Mouse (Mus musculus) CD4-positive, CD25-positive, alpha-beta regulatory T cell, adult 2 months (primary cell): ENCODE measurements around the gene 4930595D18Rik.

Experiments used
- DNase-seq: peaks from one replicate; pipeline ENCODE4 v3.0.0-alpha.2; 2012; ENCODE audit warnings: low read depth, low spot score

Gene 4930595D18Rik

DNA sequence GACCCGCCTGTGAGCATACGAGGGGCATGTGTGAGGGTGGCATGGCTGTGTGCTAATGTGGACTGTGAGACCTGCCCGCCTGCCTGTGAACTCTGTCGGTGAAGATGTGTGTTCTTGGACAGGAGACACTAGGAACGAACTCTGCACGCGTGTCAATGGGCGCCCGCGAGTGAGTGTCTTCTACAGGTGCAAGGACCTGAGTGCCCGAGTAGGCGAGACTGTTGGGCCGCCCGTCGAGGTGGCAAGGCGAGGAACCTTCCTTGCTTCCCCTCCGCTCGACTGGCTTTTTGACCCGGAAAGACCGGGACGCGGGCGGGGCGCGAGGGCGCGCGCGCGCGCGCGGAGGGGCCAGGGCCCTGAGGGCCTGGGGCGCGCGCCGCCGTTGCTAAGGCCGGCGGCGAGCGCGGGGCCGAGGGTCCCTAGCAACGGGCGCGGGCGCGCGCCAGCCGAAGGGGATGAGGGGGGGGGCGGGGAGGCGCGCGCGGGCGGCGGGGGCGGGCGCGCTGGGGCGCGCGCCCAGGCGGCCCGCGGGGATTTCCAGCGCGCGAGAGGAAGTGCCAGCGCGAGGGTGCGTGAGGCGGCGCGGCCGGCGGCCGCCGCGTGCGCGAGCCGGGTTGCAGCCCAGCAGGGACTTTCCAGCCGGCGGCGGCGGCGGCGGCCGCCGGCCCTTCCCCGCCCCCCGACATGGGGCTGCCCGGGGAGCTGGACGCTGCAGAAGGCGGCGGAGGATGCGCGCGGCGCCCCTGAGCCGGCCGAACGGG lies 18.3 kb downstream of the 4930595D18Rik start, which contains the start of gene Traf3:
Gene Traf3 (plus strand): TSS at position 540 of the 761 bp plus-strand sequence.
- peak; percentile 91 for DNase-seq

DNA sequence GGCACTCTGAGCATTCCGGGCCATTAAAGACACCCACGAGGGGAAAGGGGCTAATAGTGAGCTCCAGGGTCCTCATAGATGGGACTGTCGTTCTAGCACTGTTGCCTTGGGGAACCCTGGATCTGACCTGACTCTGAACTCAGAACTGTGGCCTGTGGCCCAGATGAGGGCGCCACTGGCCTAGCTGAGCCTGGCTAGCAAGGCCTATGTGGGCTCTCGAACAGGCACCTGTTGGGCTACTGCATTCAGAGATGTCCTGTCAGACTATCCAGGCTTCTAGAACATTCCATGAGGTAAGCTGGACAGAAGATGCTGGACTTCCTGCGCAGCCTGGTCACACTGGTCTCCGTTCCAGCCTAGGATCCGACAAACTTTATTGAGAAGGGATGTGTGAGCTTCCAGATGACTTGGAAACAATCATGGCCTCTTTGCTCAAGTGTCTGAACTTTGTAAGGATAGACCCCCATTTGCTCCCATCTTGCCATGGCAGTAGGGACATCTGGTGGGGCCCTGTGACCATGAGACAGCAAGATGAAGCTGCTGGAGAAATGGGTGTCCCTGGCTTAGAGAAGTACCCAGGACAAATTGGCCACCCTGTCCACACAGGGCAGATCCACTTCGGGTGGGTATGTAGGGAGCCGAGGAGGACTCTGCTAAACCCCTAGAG lies 19.0 kb downstream of the 4930595D18Rik start:
- DNase-seq, result peak; percentile 75

DNA sequence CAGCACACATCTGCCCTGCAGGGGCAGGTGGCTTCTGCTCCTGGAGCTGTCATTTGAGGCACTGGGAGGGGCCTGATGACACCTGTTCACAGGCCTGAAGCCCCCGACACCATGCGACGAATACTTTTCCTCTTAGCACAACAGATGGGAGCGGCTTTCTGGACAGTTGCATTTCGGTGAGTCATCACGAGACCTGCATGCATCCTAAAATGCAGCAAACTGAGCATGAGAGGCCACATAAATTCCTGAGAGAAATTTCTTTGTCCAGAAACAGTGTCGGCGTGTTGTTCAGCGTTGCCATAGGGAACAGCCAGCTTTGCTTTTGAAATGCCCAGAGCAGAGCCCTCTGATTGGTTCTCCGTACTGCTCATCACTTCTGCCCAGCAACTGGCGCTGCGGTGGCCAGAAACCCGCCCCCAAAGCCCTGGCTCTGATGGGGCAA lies 20.0 kb downstream of the 4930595D18Rik start:
- DNase-seq, result peak; percentile 90

DNA sequence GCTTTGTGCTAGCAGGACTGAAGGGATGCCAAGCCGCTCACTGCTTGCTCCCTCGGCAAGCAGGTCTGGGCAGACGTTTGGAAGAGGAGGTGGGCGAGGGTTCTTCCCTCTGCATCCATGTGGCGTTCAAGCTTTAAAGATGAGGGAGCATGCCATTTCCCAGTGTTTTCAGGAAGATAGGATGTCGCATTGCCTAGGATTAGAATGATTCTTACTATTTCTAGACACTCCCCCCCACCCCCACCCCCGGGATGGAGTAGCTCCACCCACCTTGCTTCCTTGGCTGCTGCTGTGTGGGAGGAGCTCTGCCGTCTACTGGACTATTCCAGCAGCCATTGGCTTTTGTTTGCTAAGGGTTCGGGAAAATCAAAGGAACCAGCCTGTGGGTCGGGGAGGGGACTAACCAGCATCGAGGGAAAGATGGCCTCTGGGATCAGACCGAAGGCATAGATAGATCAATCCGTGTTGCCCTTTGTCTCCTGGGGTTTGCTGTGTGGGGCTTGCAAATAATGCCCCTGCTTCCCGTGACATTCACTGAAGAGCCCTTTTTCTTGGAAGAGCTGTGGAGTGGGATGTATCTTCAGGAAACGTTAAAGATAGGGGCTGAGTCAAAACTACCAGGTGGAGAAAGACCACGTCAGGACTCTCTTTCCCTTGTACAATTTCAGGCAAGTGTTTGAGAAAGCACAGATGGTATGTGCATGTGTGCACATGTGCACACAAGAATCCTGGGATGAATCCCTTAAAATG lies 21.8 kb downstream of the 4930595D18Rik start:
- peak; percentile 46 for DNase-seq

DNA sequence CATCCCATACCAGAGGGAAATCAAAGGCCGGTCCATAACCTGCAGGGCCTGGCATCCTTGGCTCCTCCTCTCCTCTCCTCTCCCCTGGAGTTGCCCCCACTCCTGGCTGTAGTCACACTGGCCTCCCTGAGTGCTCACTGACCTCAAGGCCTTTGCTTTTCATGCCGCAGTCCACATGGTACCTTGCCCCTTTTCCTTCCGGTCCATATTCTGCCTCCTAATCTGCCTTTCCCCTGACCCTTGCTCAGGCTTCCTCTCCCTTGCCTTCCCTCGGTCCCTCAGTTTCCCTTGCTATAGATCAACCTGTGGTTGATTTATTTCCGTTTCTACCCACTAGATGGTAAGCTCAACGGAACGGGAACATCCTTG lies 22.4 kb downstream of the 4930595D18Rik start:
- peak; percentile 27 for DNase-seq

DNA sequence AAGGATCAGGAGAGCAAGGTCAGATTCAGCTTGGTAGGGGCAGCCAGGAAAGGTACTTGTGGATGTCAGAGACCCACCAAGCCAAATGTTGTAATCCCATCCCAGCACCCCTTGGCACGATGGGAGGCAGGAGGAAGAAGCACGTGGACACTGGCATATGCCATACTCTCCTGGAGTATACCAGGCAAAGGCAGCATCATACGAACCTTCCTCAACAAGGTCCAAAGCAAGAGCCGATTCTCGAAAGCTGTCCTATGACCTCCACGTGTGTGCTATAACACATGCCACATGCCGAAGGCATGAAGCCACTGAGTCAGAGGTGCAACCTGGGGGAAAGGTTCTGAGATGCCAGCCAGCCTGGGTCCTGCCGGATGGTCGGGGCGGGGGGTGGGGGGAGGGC lies 23.4 kb downstream of the 4930595D18Rik start:
- peak; percentile 15 for DNase-seq

DNA sequence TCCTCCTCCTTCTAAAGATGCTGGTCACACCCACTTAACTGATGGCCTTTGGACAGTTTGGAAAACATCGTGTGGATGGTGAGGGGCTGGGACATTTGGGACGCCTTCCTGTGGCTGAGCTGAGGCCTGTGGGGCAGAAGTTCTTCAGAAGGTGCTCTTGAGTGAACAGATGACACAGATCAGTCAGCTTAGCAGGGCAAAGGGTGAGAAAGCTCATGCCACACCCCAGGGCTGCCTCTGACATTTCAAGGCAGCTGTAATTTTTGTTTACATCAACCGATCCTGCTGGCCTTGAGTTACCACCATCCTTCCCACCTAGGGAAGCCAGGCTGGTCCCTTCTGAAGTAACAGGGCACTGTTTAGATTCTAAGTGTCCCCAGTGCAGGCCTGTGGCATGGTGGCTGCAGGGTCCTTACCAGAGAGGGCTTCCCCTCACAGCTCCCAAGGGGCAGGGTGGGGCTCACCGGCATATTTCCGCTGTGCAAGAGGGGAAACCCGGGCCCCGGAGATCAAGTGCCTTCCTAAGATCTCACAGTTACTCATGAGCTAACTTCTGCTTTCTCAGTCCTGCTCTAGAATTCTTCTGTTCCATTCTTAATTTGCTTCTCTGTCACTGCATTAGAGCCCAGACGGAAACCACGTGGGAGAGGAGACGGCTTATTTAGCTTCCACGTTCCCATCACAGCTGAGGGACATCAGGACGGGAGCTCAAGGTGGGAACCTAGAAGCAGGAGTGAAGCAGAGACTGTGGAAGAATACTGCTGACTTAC lies 24.4 kb downstream of the 4930595D18Rik start:
- DNase-seq, result peak; percentile 87

DNA sequence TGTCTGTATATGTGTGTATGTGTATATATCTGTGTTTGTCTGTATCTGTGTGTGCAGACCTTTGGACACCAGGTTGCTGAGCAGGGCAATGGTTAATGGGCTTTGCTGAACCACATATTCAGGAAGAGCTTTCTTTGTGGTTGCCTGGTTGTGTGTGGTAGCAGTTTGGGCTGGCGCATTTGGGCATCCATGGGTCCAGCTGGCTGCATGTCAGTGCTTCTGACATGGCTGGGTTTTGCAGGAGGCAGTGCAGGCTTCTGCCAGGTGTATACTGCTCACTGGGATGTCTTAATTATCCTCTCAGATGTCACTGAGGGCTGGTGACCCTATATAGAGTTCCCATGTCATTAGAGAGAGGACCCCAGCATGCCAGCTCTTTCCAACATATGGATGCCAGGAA lies 28.5 kb downstream of the 4930595D18Rik start:
- DNase-seq, result no peak

DNA sequence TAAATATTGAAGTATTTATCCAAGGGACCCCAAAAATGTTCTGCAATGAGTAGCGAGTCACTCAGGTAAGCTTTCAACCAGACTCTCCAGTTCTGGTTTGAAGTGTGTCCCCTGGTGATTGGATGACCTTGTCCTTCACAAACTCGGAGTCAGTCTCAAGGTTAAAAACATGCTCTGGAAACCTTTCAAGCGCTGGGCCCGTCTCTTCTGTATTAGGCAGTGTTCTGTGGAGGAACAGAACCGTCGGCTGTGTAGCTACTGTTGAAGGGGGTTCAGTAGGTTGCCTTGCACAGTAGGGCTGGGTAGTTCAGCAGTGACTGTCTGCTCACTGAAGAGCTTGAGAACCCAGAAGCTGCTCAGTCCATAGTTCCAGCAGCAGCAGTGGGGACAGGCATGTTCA lies 29.6 kb downstream of the 4930595D18Rik start:
- DNase-seq, result no peak

DNA sequence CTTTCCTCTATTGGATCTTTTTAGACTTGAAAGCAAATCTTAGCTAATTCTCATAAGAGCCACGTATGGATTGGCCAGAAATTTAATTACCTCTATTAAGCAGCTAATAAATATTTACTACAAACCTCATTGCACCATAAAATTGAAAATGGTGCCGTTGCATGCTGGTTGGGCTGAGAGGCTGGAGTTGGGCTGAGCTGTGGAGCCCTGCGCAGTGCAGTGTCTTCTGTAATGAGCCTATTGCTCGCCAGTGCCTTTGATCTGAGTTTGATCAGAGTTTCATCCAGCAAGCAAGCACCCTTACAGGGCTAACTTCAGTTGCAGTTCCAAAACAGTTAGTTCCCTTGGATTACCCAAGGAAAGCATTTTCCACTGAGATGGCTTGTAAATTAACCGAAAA lies 30.3 kb downstream of the 4930595D18Rik start:
- no peak for DNase-seq

DNA sequence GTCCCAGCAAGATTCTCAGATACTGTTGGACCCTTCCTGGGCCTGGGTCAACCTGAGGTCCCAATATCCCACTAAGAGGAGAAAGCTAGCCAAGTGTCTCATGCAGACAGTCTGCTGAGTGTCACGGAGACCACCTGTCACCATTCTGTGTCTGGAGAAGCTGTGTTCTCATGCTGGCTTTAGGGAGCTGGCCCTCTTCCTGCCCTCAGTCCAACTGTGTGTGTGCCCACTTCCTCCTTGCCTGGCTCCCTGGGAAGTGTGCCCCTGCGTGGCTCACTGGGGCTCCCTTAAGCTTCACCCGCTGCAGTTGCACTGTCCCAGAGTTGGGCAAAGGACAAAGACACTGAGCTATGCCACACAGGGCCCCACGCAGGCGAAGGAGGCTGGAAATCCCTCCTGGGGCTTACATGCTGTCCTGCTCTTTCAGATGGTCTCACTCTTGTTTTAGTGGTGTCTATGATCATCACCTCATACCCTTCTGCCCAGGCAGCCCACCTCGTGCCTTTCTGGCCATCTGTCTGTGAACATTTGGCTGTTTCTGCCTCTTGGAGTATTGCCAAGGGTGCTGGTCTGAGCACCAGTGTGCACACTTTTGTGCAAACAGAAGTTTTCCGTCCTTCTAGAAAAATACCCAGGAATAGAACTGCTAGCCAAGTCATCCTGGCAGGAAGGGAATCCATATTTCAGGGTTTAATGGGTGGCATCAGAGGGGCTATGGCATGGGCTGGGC lies 31.1 kb downstream of the 4930595D18Rik start:
- DNase-seq, result no peak

DNA sequence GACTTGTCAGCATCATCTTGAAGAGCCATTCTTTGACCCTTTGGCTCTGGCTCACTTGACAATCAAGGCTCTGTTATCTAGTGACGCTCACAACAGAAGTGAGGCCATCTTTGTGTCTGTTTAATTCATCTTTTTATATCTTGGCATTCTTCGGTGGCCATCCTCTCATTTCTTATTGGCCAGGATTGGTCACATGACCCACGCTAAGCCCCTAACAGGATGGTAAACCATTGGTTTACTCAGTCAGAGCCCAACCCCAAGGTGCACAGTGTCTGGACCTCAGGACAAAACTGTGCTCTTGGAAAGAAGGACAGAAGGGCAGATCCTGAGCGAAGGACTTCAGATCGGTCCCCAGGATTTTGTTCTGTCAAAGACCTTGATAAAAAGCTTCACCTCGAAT lies 31.7 kb downstream of the 4930595D18Rik start:
- DNase-seq, result no peak

DNA sequence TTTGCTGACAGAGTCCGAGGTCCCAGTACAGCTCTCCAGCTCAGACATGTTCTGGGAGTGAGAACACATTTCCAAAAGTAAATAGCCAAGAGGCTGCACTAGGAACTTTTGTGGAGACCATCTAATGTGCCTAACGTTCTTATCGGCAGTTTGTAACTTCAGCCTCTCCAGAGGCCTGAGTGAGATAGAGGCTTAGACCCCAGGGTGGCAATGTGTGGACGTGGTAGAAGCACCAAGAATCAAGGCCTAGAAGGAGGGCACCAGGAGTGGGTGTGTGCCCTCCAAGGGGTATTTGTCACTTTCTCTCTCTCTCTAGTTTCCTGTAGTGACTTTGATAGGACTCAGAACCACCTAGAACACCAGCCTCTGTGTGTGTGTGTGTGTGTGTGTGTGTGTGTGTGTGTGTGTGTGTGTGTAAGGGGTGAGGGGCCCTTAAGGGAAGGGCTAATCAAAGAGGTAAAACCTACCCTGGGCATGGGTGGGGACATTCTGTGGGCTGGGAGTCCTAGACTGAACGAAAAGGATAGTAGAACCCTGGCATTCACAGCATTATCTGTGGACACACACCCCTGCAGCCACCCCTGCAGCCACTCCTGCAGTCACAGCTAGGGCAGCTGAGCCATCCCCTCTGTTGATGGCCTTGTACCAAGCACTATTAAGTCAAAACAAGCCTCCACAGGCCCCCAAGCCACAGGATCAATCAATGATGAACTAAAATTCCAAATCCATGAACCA lies 32.7 kb downstream of the 4930595D18Rik start:
- no peak for DNase-seq

DNA sequence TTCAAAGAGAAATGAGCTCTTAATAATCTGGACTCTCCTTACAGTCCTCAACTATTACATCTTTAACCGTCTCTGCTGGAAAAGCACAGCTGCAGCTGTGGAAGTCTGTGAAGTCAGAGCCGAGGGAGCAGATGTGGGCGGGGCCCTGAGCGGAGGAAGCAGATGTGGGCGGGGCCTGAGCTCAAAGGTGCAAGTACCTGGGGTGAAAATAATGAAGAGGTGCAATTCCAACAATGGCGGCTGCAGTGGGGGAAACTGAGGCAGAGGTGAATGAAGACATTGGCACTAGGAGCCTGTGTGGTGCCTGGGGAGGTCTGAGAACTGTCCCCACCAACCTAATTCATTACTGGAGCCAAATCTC lies 34.1 kb downstream of the 4930595D18Rik start:
- peak; percentile 75 for DNase-seq

DNA sequence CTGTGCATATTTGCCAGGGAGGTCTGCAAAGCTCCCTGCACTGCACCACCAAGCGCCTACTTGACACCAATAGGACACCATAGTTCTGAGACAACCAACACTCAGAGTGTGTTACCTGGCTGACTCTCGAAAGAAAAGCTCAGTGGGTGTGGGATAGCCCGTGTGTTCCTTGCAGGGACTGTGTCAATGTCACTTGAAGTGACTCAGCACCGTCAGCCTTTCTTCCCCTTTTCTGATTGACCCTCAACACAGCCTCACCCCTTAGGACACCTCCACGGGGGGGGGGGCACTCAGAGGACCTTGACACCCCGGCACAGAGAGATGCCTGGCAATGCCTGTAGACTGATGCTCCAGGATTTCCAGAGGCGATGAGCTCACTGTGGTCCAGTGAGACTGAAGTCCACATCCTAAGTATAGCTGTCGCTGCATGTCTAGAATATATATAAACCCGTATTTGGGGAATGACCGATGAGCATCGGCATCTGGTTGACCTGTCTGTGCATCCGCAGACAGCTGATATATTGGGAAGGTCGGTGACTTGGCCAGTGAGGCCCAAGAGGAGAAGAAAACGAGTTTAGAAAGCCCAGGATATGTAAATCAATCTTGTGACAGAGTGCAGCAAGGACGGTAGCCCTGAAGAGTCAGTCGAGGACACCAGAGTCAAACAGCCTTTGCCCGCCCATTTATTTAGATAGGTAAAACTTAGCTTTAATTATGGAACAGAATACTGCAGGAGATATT lies 34.6 kb downstream of the 4930595D18Rik start:
- DNase-seq, result no peak

DNA sequence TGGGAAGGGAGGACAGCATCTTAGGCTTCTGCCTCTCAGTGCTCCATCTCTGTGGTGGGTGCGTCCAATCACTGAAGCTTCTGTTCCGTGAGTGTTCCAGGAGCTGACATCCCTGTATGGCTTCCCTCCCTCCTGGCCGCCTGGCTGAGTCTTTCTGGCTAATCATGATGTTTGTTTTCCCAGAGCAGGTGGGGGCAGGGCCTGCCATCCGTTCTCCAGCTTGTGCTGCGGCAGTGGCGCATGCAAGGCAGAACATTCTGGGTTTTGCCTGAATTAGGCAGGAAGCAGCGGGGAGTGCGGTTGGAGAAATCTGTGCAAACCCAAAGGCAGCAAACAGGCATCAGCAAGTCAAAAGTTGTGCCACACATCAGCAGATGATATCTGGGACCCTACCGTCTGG lies 39.0 kb downstream of the 4930595D18Rik start:
- DNase-seq, result no peak

DNA sequence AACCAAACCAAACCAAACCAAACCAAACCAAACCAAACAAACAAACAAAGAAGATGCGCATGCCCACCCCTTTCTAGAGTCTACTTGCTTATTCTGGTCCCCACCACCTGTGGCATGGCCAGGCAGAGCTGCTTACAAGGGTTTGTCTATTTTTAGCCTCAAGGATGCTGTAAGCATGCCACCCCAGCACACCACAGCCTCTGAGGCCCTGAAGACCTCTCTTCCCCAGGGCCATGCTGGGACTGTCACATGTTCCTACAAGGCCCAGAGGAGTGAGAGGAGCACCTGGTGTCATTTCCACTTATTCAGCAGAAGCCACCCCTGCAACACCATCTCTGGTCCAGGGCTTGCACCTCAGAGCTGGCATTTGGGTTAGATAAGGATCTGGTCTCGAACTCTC lies 39.7 kb downstream of the 4930595D18Rik start:
- DNase-seq, result no peak

DNA sequence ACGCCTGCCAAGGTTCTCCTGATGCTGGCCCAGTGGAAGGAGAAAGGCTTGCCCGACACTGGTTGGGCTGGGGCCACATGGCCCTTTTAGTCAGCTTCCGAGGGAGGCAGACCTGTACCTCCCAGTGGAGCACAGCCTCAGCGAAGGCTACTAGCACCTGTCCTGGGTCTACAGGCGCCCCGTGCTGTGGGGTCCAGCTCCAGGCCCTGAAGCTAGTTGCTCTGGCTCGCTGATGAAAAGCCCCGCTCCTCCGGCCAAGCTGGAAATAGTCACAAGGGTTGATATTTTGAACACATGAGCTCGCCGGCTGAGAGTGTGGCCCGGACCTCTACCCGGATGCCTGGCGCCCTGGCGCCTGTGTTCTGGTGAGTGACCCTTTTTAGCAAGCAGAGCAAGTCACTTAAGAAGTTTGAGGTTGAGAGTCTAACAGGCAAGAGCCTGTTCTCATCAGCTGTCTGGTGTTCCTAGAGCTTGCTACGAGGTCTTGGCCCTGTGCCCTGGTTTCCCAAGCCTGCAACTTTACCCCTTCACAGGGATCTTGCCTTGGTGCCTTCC lies 40.7 kb downstream of the 4930595D18Rik start:
- no peak for DNase-seq

DNA sequence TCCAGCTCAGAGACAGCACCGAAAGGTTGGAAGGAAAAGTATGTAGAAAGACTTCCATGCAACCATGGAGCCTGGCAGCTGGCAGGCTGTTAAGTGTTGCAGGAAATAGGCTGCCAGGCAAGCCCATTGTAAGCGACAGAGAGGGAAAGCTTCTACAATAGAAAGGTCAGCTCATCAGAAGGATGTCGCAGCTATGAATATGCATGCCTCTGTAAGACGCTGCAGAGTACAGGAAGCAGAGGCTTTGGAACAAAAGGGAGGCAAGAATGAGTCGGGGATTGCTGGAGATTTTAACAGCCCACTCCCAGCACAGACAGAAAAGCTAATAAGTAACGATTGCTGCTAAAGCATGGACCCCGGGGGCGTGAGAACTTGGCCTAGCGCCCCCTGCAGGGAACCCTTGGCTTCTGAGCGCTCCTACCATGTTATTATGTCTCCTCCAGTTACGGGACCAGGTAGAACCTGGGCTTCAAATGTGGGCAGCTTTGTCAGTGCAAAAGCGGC lies 41.2 kb downstream of the 4930595D18Rik start:
- DNase-seq, result peak; percentile 69
